22 mouse cellular contexts compared by ENCODE assay signal in the genomic region with DNA sequence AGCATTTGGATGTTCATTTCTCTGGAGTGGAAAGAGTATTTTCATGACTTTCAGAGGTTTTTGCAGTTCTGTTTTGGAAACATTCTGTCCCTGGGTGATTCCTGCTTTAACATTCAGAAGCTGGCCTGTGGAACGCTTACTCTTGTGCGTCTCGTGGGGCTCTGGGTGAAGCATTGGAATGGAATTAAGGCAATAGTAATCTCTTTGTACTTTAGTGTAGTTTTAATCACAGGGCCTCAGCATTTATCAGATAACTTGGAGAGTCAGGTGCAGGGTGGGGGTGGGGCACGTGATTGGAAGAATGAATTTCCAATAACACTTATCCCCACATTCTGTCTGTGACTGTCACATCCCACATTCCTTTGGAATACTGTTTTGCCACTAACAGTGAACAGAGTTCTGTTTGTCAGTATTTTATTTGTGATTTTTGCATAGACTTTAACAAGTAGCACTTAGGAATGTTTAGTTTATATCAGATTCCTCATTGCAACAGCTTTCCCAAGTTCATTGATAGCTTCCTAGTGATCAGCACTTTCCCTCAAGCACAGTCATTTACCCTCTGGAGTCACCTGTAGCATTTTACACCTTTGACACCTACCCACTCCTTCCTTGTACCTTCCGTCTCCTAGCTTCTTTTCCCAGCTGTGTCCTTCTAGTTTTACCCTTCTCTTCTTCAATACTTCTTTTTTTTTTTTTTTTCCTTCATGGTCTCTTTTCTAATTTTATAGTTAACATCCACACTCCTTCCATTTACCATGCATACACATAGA. TPM values are rescaled to one million over a fixed set of nuclear protein-coding genes. Genes with fewer than 3 reads are reported as not detected.
A peak's percentile ranks its signal among the peaks of the same experiment; 100 is the strongest.
DNase-seq lines count a peak whose midpoint lies in the region; ATAC-seq and TF ChIP-seq lines count a peak whose summit lies in the region.
"Had no signal": no experiment of that assay in that cellular context is flagged by ENCODE, and none has a peak within 500 bp of the region (broad histone marks: within the 10 kb centered on the region; RNA-seq: fewer than 3 reads in every experiment).

No protein-coding gene starts in this region.

- TF ChIP-seq CTCF in heart, postnatal 0 days (IDR thresholded peaks at IDR 0.05; ENCODE audit: low read depth): no peak

- H3K36me3 ChIP-seq in embryonic facial prominence, embryonic 14.5 days (ENCODE audit: control insufficient read depth, insufficient read depth, low read length): no peaks in the 10 kb centered on the region
- no peaks in the 10 kb centered on the region for H3K36me3 ChIP-seq in embryonic facial prominence, embryonic 10.5 days (replicated peaks)
- no peaks in the 10 kb centered on the region for H3K36me3 ChIP-seq in heart, postnatal 0 days (replicated peaks; ENCODE audit: control insufficient read depth, insufficient read depth, low read length)
- H3K36me3 ChIP-seq: embryonic facial prominence, embryonic 13.5 days; heart, embryonic 13.5 days; hindbrain, embryonic 10.5 days had no signal

- H3K9ac ChIP-seq in embryonic facial prominence, embryonic 14.5 days (ENCODE audit: low read depth, low read length): no peak overlapping the region
- H3K9ac ChIP-seq in heart, postnatal 0 days (replicated peaks; ENCODE audit: low read depth, low read length): no peak overlapping the region
- H3K9ac ChIP-seq: embryonic facial prominence, embryonic 13.5 days; forebrain, embryonic 13.5 days; heart, embryonic 13.5 days; hindbrain, embryonic 14.5 days had no signal

- DNase-seq in embryonic facial prominence, embryonic 14.5 days (ENCODE audit: low spot score): peak; percentile 58
- no peak for DNase-seq in embryonic facial prominence, embryonic 10.5 days (ENCODE audit: low spot score)
- DNase-seq in heart, postnatal 0 days (ENCODE audit: low spot score): no peak
- DNase-seq in heart, adult 11 months: no peak
- peak; percentile 26 for DNase-seq in skeletal muscle tissue, adult 2 months (ENCODE audit: low read depth, low spot score)
- no peak for DNase-seq in left cerebral cortex, adult 11 months (ENCODE audit: low spot score)
- no peak for DNase-seq in layer of hippocampus, postnatal 36 days
- DNase-seq: adrenal gland, postnatal 10 days; B cell, adult 2 months; cerebellum, adult 11-12 months; cerebellum, adult 9-10 months; cerebellum, postnatal 25 days; gastrocnemius, adult 2 months; heart, adult 2 months; kidney, adult 11 months had no signal

- ATAC-seq in embryonic facial prominence, embryonic 14.5 days (ENCODE audit: low read depth): no peak
- no peak for ATAC-seq in heart, postnatal 0 days (ENCODE audit: insufficient read depth, low read depth)
- ATAC-seq: CD4-positive, CD25-positive, alpha-beta regulatory T cell, adult 4 months; forebrain, embryonic 13.5 days had no signal

- H3K4me3 ChIP-seq in embryonic facial prominence, embryonic 14.5 days (ENCODE audit: low read depth, low read length): no peak overlapping the region
- H3K4me3 ChIP-seq in embryonic facial prominence, embryonic 10.5 days: no peak overlapping the region
- H3K4me3 ChIP-seq in heart, postnatal 0 days (ENCODE audit: low read depth, low read length): no peak overlapping the region
- H3K4me3 ChIP-seq: embryonic facial prominence, embryonic 13.5 days; forebrain, embryonic 13.5 days; gastrocnemius, adult 2 months; heart, adult 2 months; heart, embryonic 13.5 days; hindbrain, embryonic 10.5 days had no signal

- no peak overlapping the region for H3K27ac ChIP-seq in embryonic facial prominence, embryonic 14.5 days (replicated peaks; ENCODE audit: low read depth, low read length)
- no peak overlapping the region for H3K27ac ChIP-seq in embryonic facial prominence, embryonic 10.5 days (replicated peaks)
- H3K27ac ChIP-seq in heart, postnatal 0 days (ENCODE audit: low read depth): 0 out of 2 replicates have a peak overlapping the region, but pooled peaks have one; percentile 51
- H3K27ac ChIP-seq: embryonic facial prominence, embryonic 13.5 days; forebrain, embryonic 13.5 days; gastrocnemius, adult 2 months; heart, adult 2 months; hindbrain, embryonic 10.5 days; hindbrain, embryonic 14.5 days had no signal

- no peak for TF ChIP-seq EP300 in heart, postnatal 0 days (IDR thresholded peaks at IDR 0.05; ENCODE audit: low read depth)

- H3K4me2 ChIP-seq in embryonic facial prominence, embryonic 14.5 days (ENCODE audit: low read depth, low read length): no peak overlapping the region
- H3K4me2 ChIP-seq in heart, postnatal 0 days (ENCODE audit: low read depth, low read length): no peak overlapping the region
- H3K4me2 ChIP-seq: embryonic facial prominence, embryonic 13.5 days; forebrain, embryonic 13.5 days; heart, embryonic 13.5 days; hindbrain, embryonic 14.5 days had no signal

- no peaks in the 10 kb centered on the region for H3K9me3 ChIP-seq in embryonic facial prominence, embryonic 14.5 days (ENCODE audit: control insufficient read depth, low read length)
- H3K9me3 ChIP-seq in embryonic facial prominence, embryonic 10.5 days: no peaks in the 10 kb centered on the region
- H3K9me3 ChIP-seq in heart, postnatal 0 days (replicated peaks; ENCODE audit: control insufficient read depth, low read length): no peaks in the 10 kb centered on the region
- H3K9me3 ChIP-seq: embryonic facial prominence, embryonic 13.5 days; forebrain, embryonic 13.5 days; G1E; heart, embryonic 13.5 days; hindbrain, embryonic 10.5 days had no signal

- no peaks in the 10 kb centered on the region for H3K4me1 ChIP-seq in embryonic facial prominence, embryonic 14.5 days (ENCODE audit: control insufficient read depth, insufficient read depth, low read length)
- H3K4me1 ChIP-seq in embryonic facial prominence, embryonic 10.5 days: no peaks in the 10 kb centered on the region
- H3K4me1 ChIP-seq in heart, postnatal 0 days (ENCODE audit: control insufficient read depth, insufficient read depth): peaks cover 20% of the 10 kb centered on the region
- H3K4me1 ChIP-seq: embryonic facial prominence, embryonic 13.5 days; forebrain, embryonic 13.5 days had no signal

- H3K27me3 ChIP-seq in embryonic facial prominence, embryonic 14.5 days (replicated peaks; ENCODE audit: control insufficient read depth, insufficient read depth, low read length): no peaks in the 10 kb centered on the region
- H3K27me3 ChIP-seq in embryonic facial prominence, embryonic 10.5 days (replicated peaks; ENCODE audit: low read depth, poor library complexity, severe bottlenecking): no peaks in the 10 kb centered on the region
- no peaks in the 10 kb centered on the region for H3K27me3 ChIP-seq in heart, postnatal 0 days (ENCODE audit: control insufficient read depth, insufficient read depth, low read length)
- H3K27me3 ChIP-seq: embryonic facial prominence, embryonic 13.5 days; forebrain, embryonic 13.5 days; heart, embryonic 13.5 days had no signal

- 74% methylated on average over 5 of the region's 5 CpGs for WGBS in embryonic facial prominence, embryonic 14.5 days
- WGBS in embryonic facial prominence, embryonic 10.5 days: 82% methylated on average over 5 of the region's 5 CpGs
- 76% methylated on average over 5 of the region's 5 CpGs for whole genome bisulfite sequencing in heart, postnatal 0 days

RNA-seq across cellular contexts. Expression of gene Lyrm4, which starts 23.1 kb away (rescaled TPM):
- 22.7 and 24.8 TPM in 2 replicates for polyA plus RNA-seq in embryonic facial prominence, embryonic 14.5 days (2014; fragmentation: Nextera tagmentation; extraction: Ambion mirVana)
- polyA plus RNA-seq in embryonic facial prominence, embryonic 10.5 days (2016; fragmentation: Nextera tagmentation; extraction: Ambion mirVana): 21.6 and 22.7 TPM in 2 replicates
- 7.7 and 10.9 TPM in 2 replicates for total RNA-seq in heart, postnatal 0 days (2014; rRNA removed; ENCODE audit: low replicate concordance)
- 29.9 and 34.6 TPM in 2 replicates for polyA plus RNA-seq in heart, postnatal 0 days (2015; fragmentation: Nextera tagmentation; extraction: Ambion mirVana)
- 10 to 100 TPM; 20.2 to 21.8 TPM for total RNA-seq in layer of hippocampus, postnatal 36 days (2021)

RNA-seq across cellular contexts. Expression of gene Fars2, which starts 23.2 kb away (rescaled TPM):
- 32.5 and 37.8 TPM in 2 replicates for polyA plus RNA-seq in embryonic facial prominence, embryonic 14.5 days (2014; fragmentation: Nextera tagmentation; extraction: Ambion mirVana)
- polyA plus RNA-seq in embryonic facial prominence, embryonic 10.5 days (2016; fragmentation: Nextera tagmentation; extraction: Ambion mirVana): 23.5 and 26.4 TPM in 2 replicates
- 54.8 and 96.9 TPM in 2 replicates for total RNA-seq in heart, postnatal 0 days (2014; rRNA removed; ENCODE audit: low replicate concordance)
- polyA plus RNA-seq in heart, postnatal 0 days (2015; fragmentation: Nextera tagmentation; extraction: Ambion mirVana): 77.0 and 78.9 TPM in 2 replicates
- 10 to 100 TPM; 37.4 to 39.0 TPM for total RNA-seq in layer of hippocampus, postnatal 36 days (2021)

Comparison
In these comparisons a context has a peak if more than half of its experiments do, and no peak if none do; other contexts are left out.
1. DNase-seq: peak in embryonic facial prominence, embryonic 14.5 days (single experiment) and skeletal muscle tissue, adult 2 months (single experiment); none in embryonic facial prominence, embryonic 10.5 days (single experiment), heart, postnatal 0 days (single experiment), heart, adult 11 months (single experiment), left cerebral cortex, adult 11 months (single experiment) and layer of hippocampus, postnatal 36 days (0 of 2).